Mouse (Mus musculus) common myeloid progenitor, adult 5-6 weeks (primary cell): ENCODE results near the gene Chaf1a. TPM values are rescaled to one million over a fixed set of nuclear protein-coding genes. Genes with fewer than 3 reads are reported as not detected.
A peak's percentile ranks its signal among the peaks of the same experiment; 100 is the strongest.

Source experiments
- ATAC-seq: replicated peaks from 2 replicates; pipeline ENCODE4 v1.8.0; 2016; ENCODE audit warnings: low read depth, mild to moderate bottlenecking, moderate TSS enrichment, inconsistent platforms; ENCODE audit not compliant: poor library complexity, severe bottlenecking
- total RNA-seq: library from RNA; stranded (forward); fragments of 200-1000, 187-1606 nt; gene quantifications from 2 replicates; pipeline ENCODE4 v1.2.3, GENCODE M21; 2017

Gene Chaf1a
- total RNA-seq: 33.6 and 35.6 TPM in 2 replicates

DNA sequence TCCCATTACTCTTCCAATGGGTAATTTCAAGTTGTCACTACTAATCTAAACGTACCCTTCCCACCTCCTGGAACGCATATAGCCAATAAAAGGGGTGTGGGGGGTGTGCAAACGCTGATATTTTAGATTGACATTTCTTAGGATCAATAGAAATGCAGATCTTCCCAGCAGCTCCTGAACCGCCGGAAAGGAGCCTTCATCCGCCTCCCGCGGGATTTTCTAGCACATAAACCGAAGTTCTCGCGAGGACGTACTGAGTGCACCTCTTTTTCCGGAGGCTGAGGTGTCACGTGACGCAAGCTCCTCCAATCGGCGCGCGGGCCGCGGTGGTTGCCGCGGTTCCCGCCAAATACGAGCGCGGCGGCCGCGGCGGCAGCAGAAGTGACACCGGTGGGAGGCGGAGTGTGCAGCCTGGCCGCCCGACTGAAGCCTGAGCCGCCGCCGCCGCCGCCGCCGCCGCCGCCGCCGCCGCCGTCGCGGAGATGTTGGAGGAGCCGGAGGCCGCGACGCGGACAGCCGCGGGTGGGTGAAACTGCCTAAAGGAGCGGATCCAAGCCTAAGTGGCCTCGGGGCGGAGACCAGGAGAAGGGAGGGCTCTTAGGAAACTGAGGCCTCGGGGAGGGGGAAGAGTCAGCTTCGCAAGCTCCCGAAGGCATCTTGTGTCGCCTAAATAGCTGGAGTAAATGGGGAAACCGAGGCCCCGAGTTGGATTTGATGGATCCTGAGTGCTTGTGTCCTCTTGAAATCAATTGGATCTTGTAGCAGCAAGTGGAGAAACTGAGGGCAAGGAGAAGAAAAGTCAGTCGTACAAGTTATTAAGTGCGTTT is at the start of gene Chaf1a:
Chaf1a (plus strand) TSS at position 410 of the 827 bp plus-strand sequence.
- peak; percentile 72 for ATAC-seq

DNA sequence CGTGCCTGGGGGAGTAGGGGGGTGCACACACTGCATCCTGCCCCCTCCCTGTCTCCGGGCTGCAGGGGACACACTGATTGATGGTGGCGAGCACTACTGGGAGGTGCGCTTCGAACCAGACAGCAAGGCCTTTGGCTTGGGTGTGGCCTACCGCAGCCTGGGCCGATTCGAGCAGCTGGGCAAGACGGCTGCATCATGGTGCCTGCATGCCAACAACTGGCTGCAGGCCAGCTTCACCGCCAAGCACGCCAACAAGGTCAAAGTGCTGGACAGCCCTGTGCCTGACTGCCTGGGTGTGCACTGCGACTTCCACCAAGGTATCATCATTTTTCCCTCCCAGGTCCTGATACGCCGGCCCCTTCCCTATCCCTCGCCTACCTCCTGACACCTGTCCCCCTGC is 44.2 kb upstream of the Chaf1a start:
- no peak for ATAC-seq

DNA sequence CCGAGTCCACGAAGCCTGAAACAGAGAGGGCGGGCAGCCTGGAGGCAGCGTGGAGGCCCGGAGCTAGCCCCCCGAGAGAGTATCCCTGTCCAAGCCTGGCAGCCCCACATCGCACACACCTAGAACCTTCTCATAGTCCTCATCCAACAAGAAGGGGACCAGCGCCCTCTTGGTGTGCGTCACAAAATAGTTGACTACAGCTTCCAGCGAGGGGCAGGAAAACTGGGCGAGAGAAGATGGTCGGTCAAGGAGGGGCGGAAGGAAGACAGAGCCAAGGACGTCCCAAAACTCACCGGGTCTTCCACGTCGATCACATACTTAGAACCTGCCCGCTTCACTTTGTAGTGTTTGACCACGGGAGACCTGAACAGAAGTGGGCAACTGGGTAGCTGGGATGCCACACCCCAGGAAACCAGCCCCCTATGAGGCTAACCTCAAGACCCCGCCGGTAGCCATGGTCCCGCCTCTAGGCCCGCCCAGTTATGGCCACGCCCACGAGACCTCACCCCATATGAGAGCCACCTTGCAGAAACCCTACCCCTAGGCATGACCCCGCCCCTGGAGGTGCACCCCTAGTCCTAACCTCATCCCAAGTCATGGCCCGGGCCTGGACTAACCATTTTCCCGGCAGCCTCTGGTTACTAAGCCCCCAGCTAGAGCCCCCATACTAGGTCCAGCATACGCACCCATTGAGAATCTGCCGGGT is 40.3 kb upstream of the Chaf1a start:
- peak; percentile 33 for ATAC-seq

DNA sequence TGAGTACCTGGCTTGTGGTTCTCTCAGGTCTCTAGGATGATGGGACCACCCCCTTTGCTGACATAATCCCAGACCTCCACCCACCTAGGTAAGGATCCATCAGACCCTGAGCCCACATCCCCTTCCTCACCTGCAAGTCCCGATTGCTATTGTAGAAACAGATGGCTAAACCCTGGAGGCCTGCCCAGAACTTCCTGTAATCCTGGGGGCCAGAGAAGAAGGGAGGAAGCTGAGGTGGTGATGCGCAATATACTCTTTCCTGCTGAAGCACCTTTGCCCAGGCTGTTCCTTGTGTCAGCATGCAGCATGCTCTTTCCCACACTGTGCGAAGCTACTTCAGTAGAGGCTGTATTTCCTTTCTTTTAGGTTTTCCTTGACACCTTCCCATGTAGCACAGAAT is 37.2 kb upstream of the Chaf1a start:
- ATAC-seq: no peak

DNA sequence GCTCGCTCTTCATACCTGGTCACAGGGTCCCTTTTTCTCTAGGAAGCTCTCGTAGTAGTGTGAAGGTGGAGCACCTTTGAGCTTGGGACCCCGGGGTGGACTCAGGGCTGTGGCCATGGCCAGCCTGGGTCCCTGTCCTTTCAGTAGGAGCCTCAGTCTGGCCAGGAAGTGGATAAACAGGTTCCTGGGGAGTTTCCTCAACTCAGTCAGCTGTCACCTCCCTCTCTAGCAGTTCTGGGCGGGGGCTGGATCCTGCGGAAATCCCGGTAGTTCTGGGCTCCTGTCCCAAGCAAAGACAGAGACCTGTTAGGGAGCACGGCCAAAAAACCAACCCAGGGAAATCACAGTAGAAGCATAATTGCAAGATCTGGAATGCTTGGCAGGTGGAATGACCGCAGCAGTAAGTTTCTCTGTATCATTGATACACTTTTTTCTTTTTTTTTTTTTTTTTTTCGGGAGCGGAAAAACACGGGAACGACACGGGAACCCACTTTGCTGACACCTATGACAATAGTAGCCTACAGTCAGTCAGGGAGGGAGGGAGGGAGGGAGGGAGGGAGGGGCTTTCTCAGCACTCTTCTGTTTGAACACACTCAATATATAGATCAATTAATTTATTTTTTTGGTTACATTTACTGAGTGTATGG is 34.7 kb upstream of the Chaf1a start, which contains the start of the genes Stap2 and Mpnd:
Stap2 (minus strand) TSS at position 170 of the 647 bp plus-strand sequence.
Mpnd (plus strand) TSS at position 297 of the 647 bp plus-strand sequence.
- ATAC-seq: no peak

DNA sequence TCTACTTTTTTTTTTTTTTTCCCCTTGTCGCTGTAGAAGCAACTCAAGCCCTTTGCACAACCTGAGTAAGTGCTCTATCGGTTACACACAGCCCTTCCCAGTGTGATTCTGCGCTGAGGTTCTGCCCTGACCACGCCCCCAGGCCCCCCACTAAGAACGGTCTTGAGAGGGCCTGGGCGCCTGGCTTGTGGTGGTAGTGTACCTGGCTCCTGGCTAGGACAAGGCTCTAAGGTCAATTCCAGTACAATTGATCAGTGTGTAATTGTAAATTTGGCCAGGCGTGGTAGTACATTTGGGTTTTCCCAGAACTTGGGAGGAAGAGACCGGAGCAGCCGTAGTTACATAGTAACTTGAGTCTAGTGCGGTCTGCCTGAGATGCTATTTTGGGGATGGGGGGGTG is 33.3 kb upstream of the Chaf1a start:
- ATAC-seq: no peak

DNA sequence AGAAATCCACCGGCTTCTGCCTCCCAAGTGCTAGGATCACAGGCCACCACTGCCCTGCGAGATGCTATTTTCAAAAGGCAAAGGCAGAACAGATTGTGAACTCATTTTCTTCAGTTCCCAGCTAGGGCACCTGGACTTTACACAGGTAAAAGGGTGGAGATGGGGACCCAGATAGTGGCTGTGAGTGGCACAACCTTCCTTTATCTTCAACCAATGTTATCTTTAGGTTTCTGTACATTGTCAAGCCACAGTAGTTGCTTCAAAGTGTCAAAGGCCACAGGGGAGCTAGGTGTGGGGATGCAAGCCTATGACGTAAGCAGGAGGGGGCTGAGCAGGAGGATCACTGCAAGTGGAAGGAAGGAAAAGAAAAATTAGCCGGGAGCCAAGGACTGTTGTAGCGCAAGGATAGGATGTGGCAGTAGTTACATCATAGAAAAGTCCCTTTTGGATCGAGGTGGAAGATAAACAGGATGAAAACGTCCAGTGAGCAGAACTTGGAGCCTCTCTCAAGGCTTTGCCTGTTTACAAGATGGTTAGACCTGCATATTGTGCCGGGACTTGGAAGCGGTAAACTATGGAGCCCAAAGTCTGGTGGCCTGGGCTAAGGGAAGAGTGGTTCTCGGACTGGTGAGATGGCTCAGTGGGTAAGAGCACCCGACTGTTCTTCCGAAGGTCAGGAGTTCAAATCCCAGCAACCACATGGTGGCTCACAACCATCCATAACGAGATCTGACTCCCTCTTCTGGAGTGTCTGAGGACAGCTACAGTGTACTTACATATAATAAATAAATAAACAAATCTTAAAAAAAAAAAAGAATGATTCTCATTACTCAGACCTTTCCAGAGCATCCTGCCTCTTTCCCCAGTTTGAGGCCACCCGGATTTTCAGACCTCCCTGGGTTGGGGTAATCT is 32.5 kb upstream of the Chaf1a start:
- no peak for ATAC-seq

DNA sequence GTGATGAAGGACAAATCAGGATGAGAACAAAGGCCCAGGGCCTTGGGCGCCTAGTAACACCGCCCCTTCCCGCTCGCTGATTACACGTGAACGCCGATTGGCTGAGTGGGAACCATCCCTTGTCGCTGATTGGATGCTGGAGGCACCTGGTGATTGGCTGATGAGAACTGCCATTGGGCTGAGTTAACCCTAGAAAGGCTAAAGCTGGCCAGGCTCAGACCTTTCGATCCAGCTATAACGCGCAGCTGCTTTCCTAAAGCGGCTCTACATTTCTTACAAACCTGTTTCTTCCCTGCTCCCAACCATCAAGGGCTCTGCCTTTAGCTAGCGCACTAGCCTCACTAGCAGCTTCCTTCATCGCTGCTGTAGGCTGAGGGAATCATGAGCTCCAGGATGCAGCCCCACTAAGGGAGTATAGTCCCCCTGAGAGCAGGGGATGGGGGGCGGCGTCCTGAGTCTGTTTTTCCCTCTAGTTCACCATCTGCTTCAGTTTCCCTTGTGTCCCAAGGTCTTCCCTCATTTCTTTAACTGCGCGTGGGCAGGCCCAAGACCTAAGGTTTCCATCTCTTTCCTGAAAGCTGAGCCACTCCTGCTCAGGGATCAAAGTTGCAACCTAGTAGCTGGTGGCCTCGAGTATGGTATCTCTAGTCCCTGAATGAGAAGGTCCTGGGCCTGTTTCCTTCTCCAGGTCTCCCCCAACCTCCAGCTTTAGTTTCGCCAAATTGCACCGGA is 31.7 kb upstream of the Chaf1a start:
- ATAC-seq: peak; percentile 86

DNA sequence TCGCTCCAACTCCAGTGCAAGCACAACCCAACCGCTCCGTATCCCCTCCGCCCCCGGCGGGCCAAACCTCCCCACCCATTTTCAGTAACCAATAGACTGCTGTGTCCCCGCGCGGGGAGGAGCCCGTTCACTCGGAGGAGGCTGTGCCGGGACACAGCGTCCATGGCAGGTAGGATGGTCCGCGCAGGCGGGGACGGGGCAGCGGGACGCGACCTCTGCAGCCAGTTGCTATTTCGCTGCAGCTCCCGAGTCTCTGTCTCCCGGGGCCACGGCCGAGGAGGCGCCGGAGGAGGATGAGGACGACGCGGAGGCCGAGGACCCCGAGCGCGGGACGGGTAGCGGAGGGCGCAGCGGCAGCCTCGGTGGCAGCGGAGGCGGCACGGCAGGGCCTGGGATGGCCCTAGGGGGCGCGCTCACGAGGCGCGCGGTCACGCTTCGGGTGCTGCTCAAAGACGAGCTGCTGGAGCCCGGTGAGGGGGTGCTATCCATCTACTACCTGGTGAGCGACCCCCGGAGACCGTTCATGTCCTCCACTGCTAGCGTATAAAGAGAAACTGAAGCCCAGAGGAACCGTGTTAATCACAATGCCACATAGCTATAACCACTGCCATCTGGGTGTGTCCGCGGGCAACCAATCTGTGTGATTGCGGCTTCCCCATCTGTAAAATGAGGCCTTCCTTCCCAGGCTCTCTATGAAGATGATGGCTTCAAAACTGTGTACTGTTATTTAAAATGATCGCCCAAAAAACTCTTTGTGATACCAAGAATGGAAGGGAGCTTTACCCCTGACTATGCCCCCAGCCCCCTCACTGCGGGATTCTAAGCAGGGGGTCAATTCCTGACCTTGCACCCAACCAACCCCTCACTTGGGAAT is 30.9 kb upstream of the Chaf1a start:
- ATAC-seq: peak; percentile 83

DNA sequence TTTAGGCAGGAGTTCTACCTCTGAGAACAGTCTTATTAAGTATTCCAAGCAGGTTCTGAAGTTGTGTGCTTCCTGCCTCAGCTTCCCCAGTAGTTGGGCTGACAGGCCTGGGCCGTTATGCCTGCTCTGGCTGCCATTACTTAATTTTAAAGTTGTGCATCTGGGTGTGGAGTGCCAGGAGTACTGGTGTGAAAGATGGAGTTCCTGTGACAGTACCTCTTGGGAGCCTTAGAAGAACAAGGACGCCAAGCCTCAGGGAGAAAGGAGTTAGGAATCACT is 30.3 kb upstream of the Chaf1a start:
- no peak for ATAC-seq

DNA sequence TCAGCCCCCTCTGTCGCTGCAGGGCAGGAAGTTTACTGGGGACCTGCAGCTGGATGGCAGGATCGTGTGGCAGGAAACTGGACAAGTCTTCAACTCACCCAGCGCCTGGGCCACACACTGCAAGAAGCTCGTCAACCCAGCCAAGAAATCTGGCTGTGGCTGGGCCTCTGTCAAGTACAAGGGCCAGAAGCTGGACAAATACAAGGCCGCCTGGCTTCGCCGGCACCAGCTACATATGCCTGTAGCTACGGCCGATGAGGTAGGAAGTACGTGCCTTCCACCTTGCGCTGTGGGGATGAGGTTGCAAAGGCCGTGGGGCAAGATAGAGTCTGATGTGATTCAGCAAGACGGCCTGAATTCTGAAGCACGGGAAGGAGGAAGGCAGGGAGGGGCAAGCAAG is 30.0 kb upstream of the Chaf1a start:
- no peak for ATAC-seq

DNA sequence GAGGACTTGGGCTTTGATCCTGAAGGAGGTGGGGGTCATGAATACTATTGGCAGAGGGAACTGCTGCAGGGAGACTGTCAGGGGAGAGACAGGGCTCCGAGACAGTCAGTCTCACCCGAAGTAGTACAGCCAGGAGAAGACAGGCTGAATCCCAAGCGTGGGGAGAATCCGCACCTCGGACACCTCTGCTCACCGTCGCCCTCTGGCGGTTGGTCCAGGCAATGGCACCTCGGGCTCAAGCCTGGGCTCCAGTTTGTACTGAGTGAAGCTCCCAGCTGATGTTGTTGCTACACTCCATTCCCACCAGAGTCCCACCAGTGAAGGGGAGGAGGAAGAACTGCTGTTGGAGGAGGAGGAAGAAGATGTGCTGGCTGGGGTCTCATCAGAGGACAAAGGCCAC is 29.6 kb upstream of the Chaf1a start:
- peak; percentile 23; the same call in 1 of the 2 replicates for ATAC-seq

DNA sequence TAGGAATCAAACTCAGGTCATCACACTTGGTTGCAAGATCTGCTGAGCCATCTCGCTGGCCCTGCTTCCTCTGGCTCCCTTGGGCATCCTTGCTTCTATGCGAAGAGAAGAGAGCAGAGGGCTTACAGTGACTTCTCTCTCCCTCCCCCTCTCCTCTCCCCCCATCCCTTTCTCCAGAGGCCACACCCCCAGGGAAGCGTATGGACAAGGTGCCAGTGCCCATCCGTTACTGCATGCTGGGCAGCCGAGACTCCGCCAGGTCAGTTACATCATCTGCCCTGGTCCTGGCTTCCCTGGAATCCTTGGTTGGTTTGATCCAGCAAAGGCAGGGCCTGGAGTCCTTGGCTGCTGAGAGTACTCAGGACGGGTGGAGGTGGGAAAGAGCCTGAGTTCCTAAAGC is 28.8 kb upstream of the Chaf1a start:
- no peak for ATAC-seq

DNA sequence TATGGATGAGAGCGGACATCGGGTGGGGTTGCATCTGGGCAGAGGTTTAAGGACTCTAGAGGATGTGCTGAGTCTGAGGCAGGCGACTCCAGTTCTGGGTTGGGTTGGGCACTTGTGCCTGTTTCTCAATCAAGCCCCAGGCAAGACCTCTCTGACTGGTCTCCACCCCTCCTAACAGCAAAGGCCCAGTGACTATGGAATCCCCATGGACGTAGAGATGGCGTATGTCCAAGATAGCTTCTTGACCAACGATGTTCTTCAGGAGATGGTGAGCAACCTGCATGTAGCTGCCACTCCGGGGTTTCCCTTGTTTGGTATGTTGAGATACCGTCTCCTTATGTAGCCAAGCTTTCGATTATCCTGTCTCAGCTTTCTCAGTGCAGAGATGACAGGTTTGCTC is 24.9 kb upstream of the Chaf1a start:
- no peak for ATAC-seq

DNA sequence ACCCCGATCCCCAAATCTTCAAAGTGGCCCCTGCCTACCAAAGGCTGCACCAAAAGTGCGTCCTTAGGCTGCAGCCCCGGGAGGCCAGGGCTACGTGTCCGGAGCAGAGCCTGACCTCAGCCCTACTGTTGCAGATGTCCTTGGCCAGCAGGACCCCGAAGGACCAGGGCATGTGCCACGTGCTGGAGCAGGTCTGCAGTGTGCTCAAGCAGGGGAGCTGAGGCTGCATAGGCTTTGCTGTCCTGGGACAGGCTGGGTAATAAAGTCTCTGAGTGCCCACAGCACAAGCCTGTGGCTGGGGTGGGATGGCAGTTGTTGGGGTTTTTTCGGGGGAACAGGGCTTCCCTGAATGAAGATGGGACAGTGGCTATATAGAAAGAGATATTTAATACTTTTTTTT is 23.9 kb upstream of the Chaf1a start:
- no peak for ATAC-seq

DNA sequence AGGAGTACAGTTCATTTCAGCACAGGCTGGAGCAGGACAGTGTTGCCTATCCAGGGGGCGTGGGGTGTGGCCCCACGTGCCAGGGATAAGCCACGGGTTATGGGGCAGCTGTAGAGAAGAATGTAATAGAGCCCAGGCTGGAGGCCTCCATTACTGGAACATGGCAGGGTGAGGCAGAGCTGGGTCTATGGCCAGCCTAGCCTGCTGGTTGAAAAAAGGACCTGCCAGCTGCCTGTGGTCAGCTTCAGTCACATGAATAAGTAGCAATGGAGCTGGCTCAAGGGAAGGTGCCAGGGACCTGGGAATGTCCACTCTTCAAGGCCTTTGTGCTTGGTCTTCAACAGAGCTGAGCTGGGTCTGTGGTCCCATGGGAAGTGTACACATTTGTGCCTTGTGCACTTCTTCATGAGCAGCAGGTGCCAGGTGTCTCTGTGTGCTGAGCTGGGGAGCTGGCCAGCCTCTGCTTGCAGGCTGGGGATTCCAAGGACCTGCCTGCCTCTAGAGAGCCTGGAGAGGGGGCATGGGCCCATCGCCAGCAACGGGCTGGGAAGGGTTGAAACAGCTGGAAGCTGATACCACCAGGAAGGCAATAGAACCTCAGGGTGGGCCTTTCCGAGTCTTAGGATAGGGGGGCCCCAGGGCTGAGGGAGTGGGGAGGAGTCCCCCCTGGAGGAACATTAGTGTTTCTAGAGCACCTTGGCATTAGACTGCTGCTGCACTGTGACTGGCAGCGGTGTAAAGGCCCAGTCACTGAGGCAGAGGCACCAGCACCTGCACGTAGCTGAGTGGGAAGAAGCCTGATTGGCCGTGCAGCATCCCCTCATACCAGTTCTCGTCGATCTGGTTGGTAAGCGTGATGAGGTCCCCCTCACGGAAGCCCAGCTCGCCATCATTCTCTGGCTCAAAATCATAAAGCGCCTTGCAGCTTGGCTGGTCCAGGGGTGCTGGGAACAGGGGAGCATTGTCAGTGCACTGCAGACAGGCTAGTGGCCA is 23.1 kb upstream of the Chaf1a start:
- ATAC-seq: no peak

DNA sequence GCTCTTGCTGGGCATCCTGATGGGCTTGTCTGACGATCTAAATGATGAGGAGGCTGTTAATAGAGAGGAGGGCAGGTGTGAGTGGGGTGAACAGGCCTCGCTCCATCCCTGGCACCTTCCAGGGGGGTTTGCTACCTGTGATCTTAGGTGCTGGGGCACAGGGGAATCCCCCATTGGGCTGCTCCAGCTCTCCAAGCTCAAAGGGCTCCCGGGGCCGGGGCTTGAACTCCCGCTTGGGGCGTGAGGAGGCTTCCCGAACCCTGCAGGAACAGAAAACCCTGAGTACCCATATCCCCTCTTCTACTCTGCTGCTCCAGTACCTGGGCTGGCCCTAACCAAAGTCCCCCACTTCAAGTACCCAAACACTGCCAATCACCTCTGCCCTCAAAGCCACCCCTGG is 22.4 kb upstream of the Chaf1a start:
- ATAC-seq: no peak
